Mouse (Mus musculus): ENCODE measurements at regions not wholly inside any gene's neighbourhood (a gene's known extent, or its start where the extent isn't known, plus 50 kb on each side); places are given as distances from the start of the nearest gene placed in this dataset.

DNA sequence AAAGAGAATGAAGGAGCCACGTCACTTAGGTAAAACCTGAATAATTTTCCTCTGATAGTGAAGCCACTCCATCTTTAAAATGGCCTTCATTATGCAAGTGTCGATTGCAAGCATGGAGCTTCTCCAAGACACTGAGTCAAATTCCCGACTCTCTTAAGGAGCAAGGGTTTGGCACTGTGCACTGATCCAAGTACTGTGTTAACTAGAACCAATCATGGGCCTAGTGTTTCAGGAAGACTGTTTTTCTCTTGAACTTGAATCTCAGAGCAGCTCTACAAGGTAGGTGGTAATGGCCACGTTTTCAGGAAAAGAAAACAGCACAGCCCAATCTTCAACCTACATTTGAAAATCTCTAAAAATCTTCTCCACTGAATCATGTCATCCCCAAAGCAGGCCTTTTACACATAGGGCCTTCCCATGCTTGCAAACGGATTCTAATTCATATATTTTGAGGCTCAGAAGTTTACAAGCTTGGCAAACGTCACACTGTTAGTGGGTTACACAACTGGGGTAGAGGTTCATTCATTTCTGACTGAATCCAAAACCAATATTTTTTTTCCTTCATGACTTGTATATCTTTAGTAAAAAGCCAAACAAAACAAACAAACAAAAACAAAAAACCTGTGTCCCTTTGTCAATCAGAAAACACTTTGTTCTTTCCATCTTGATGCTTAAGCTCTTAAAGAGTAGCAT is 342.2 kb upstream of the Zfp462 start:
- DNase-seq (ENCODE audit: low spot score in 2 of 2): no peak

DNA sequence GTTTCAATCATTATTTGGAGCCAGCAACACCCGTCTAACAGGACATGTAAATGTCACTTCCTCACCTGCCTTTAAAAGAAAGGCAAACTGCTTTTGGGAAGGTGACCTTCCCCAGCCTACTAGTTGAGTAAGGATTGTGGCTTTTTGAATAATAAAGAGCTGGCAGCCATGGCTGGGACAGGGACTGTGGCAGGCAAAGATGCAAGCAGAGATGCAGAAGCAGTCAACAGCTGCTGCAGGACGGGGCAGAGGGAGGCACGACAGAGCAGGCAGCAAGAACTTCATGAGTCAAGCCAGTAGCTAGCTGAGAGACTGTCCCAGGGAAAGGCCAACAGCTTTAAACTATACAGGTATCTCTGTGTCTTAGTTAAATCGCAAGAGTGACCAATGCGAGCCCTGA is 334.7 kb upstream of the Zfp462 start:
- DNase-seq (ENCODE audit: low spot score in 2 of 2): no peak

DNA sequence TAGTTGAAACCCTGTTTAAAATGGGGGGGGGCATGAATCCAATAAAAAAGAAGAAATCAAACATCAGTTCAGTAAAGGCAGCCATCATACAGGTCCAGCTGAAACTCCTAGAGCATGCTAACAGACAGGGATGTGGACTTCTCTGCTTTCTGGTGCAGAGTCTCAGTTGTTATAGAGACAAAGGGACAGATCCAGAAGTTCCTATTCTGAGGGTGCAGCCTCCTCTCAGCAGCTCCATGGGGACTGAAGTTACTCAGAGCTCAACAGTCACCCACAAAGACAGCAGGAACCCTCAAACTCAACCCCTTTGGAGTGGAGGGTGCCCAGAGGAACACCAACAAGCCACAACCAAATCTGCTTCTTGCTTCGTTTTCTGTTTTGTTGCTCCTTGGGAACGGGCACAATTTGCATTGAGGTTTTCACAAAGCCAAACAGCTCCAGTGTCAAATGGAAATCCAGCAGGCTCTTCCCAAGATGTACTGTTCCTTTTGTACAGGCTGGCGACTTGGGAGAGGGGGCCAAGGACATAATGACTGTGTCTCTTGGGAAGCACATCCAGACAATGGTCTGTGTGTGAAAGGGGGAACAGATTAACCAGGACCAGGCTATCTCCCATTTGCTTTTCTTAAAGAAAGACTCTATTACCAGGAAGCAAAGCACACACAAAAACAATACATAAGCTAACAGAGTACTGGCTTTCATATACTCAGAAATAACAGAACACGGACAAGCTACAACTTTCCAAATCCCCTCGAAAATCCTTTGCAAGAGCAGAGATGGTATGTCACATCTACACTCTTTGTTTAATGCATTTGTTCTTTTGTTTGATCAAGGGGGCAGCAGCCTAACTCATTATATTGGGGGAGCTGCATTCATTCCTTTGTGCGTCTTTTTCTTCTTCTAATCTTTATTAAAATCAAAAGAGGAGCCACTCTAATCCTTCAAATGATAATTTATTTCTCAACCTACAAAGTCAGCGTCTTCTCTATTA is 332.6 kb upstream of the Zfp462 start:
- no peak for DNase-seq (ENCODE audit: low spot score in 2 of 2)

DNA sequence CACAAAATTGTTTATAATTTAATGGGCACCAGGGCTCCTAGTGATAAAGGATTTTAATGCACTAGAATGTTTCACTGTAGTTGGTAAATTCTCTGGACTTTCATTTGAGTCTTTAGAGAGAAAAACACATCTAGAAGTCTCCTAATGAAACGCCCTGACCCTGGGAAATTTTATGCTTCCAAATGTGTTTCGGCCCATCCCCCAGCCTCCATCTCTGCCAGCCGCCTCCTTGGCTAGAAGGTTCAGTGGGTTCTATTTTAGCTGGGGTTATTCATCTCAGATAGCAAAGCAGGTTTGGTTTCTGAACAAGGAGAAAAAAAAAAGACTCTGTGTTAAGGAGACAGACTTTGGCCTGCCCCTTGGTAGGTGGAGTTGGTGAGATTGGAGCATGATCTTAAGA is 331.8 kb upstream of the Zfp462 start:
- DNase-seq (ENCODE audit: low spot score in 2 of 2): no peak

DNA sequence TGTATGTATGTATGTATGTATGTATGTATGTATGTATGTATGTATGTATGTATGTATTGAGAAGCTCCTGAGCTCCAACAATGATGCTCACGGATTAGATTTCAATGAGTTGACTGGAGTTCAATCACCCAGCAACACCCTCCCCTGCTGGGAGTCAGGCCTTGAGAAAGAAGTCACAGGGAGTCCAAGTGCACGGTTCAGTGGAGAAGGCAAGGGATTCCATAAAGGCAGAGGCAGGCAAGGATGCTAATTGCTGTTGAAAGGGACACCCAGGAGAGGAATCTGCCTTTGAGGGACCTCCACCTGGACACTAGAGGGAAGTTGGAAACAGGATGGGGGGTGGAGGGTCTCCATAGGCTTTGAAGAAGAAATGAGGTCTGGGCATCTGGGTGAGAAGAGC is 331.2 kb upstream of the Zfp462 start:
- no peak for DNase-seq (ENCODE audit: low spot score in 2 of 2)

DNA sequence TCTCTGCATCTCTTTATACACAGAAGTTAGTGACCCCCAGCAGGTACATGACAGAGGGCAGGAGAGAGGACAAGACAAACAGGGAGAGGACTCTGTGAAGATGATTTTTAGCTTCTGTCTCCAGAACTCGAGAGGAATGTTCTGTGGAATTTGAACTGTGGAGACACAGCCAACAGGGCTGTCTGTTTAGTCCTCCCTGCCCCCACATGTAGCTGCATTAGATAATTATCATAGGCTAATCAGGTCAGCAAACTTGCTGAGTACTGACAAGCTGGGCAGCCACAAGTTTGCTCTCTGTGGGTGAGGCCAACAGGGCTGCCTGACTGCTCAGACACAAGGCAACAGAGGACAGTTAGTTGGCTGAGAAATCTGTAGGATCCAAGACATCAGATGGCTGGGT is 329.0 kb upstream of the Zfp462 start:
- no peak for DNase-seq (ENCODE audit: low spot score in 2 of 2)

DNA sequence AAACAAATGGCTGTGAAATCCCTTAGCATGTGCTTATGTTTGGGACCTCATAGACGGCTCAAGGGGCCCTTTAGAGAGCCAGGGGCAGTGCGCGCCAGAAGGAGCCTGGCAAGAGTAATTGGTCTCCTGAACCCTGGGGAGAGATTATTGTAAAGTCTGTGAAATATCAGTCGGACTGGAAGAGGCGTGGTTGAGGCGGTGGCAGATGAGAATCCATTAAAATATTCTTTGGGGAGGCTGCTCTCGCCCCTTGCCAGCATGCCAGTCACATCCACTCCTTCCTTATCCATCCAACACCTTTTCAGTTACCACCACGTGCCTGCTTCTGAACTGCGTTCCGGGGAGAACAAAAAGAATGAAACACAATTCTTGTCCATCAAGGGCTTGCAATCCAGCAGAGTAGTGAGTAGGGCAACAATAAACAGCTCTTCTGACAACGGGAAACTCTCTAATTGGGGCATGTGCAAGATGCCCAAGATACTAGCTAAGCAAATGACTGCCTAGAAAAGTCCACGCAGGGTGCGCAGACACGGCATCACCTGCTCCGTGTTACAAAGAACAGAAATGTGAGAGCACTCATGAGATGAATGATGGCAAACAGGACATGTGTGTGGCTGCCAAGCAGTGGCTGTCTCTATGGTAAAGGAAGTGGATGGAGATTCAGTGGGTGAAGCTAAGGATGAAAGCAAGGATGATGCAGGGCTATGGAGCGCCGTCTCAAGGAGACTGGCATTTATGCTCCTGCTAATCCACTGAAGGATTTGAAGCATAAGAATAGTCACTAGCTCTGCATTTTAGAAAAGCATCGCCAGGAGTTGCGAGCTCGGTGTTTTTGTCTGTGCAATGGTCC is 320.6 kb upstream of the Zfp462 start:
- no peak for DNase-seq (ENCODE audit: low spot score in 2 of 2)

DNA sequence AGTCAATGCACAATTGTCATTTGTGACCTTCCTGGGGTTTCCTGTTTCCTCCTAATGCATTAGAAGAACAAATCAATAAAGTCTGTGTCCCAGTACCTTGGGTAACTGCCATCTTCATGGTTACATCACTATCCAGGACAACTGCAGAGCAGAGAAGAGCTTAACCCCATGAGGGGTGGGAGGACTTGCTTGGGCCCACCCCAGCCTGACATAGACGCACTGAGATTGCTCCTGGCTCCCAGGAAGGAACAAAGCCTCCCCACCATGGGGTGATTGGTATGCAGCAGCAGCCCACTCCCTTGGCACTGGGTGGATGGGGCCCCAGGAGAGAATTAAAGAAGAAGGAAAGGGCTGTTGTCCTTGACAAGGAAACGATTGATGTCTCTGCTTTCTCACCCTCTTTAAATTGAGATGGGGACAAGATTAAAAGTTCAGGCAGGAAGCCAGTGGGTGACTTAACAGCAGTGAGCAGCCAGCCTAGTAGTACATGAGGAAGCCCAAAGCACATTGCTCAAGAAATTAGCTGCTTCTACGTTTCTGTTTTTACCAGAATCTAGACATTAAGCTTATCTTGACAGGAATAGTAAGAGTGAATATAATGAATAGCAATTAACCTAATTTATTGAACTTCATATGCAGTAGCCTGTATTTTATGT is 307.7 kb upstream of the Zfp462 start:
- no peak for DNase-seq (ENCODE audit: low spot score in 2 of 2)

DNA sequence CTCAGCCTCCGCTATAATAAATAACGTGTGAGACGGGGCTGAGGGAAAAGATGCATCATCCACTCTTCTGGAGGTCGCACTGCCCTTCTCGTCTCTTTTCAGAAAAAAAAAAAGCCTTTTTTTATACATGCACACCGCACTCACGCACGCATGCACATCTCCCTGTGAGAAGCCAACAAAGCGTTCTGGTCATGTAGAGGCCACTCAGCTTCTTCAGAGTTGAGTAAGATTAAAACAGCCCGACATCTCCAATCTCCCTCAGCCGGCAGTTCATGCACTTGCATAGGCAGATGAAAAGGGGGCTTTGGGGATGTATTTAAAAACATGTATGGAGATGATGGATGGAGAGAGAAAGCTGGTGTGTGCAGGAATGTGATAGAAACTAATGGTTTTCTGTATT is 298.8 kb upstream of the Zfp462 start:
- DNase-seq (ENCODE audit: low spot score in 2 of 2): no peak

DNA sequence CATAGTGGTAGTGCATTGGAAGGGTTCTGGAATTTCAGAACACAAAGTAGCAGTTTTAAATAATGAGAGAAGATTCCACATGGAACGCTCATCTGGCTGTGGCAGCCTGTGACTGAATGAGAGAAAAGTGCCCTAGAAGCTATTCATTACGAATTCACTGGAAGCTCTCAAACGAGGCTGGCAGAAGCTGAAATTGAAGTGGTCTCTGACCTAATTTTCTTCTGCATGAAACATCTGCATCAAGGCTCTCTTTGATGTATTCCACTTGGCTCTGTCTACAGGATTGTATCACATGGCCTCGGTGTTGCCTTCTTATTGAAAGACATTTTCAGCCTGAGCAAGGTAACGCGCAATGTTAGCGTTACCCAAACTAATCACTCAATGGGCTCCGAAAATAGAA is 298.4 kb upstream of the Zfp462 start:
- no peak for DNase-seq (ENCODE audit: low spot score in 2 of 2)

DNA sequence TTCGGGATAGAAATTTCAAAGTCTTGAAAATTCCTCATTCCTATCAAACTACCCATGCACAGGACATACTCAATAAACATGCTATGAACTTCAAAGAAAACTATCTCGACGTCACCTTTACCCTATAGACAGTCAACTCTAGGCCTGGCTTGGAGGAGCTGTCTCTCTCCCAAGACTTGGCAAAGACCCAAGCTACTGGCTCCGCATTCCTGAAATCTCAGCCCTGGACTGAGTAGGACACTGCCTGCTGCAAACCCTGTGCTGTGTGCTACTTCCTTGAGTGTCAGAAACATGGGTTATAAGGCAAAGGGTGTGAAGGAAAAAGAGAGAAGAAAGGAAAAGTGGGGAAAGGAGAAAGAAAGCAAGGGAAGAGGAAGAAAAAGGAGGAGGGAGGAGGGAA is 296.6 kb upstream of the Zfp462 start:
- DNase-seq (ENCODE audit: low spot score in 2 of 2): no peak

DNA sequence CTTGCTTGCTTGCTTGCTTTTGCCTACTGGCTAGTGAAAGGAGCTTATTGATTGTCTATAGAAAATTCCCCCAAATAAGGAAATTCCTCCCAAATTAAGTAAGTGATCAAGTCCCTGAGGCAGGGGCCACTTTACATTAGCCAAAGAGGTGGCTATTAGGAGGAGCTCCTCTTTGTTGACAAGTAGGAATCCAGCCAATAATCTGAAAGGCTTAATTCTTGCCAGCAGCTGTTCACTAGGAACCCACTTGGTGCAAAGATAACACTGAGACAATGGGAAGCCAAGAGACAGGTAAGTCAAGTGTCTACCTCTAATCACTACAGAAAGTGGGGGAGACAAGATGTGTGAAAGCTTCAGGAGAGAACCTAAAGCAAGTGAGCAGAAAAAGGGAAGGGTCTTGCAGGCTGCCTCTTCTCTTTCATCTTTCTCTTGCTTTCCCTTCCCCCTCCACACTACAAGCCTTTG is 293.2 kb upstream of the Zfp462 start:
- DNase-seq (ENCODE audit: low spot score in 2 of 2): no peak

DNA sequence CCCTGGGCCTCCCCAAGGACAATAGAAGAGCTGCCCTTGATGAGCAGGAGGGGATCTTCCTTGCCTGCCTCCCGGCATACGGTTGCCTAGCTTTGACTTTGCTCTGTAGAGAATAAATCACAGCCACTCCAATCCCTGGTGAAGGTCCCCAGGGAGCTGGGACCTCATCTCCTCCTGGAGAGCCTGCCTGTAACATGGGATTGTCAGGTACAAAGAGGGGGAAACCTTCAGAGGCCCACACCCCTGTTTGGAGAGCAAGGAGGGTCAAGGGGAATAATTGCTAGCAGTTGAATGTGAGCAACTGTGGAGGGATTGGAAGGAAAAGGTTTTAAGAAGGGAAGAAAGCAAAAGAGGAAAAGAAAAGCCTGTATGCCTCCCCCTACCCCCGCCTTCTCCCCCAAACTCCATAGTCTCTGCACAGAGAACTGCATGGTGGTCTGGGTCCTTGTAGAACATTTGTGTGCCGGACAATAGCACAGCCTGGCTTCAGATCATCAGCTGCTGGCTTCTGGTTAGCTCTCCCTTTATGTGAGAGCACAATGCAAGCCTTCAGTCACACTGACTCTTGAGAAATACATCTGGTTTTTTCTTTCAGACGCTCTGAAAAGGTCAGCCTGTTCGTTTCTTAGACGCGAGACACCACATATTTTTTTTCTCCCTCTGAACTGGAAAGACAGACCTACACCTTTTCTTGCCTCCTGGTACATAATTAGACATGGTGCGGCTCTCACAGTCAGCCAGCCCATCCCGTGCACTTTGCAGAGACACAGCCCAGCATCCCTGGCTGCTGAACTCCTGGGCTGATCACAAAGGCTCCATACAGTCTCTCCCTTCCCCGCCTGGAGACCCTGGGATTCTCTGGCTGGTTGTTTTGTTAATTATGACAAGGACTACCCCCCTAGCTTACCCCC is 292.5 kb upstream of the Zfp462 start:
- DNase-seq (ENCODE audit: low spot score in 2 of 2): no peak

DNA sequence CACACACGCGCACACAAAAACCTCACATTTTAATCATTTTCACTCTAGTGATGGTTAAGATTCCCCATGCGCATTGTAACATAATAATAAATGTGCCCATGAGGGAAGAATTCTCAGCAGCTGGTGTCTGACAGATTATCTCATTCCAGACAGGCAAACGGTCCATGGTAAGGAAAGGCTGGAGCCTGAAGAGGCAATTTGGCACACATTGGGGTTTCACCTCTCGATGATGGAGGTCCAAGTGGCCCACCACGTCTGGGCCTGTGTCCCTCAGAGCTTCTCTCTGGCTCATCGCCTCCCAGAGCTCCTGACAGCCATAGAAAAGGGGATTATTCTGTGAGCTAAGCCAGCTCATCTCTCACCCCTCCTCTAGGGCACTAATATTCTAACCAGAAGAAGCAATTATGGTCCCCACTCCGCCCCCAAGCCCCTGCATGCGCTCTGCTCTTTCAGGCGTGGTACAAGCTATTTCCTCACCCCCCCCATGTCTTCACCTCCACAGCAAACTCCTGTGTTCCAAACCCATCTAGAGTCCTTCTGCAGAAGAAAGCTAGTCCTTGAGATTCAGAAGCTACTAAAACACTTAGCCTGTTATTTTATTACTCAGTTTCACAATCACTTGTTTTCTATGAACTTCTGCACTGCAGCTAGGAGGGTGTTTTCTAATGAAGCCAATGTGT is 291.6 kb upstream of the Zfp462 start:
- no peak for DNase-seq (ENCODE audit: low spot score in 2 of 2)
